Mouse (Mus musculus) midbrain, embryonic 10.5 days (tissue): ENCODE results near the gene Pmp22. TPM values are rescaled to one million over a fixed set of nuclear protein-coding genes. Genes with fewer than 3 reads are reported as not detected.

Experiments used
- DNase-seq: peaks from one replicate; pipeline ENCODE4 v3.0.0-alpha.2; 2017; ENCODE audit warnings: low spot score
- H3K27ac ChIP-seq: fragments of 300-500 bp; sonication (generic); replicated peaks from 2 replicates; pipeline ENCODE4 v1.5.1; 2016; ENCODE audit warnings: mild to moderate bottlenecking
- H3K27me3 ChIP-seq: fragments of 300-500 bp; sonication (generic); 2 replicates; pipeline ENCODE4 v1.6.1; 2016; ENCODE audit warnings: low read depth, mild to moderate bottlenecking; ENCODE audit not compliant: poor library complexity, severe bottlenecking
- H3K36me3 ChIP-seq: fragments of 300-500 bp; sonication (generic); 2 replicates; pipeline ENCODE4 v1.6.1; 2016; ENCODE audit warnings: mild to moderate bottlenecking, moderate library complexity
- H3K4me1 ChIP-seq: fragments of 300-500 bp; sonication (generic); 2 replicates; pipeline ENCODE4 v1.6.1; 2016
- H3K4me3 ChIP-seq: fragments of 300-500 bp; sonication (generic); 2 replicates; pipeline ENCODE4 v1.5.1; 2016; ENCODE audit warnings: mild to moderate bottlenecking, moderate library complexity
- H3K9me3 ChIP-seq: fragments of 300-500 bp; sonication (generic); replicated peaks from 2 replicates; pipeline ENCODE4 v1.6.1; 2016; ENCODE audit warnings: mild to moderate bottlenecking
- WGBS: fragments of 180-500 bp; shearing (Covaris S2); methylation state at CpG from one replicate; pipeline ENCODE4 v1.1.7; 2016; 5-methylcytosine and 5-hydroxymethylcytosine counted together
- polyA plus RNA-seq: library from polyadenylated mRNA; unstranded; fragments of >200 nt; fragmentation: Nextera tagmentation; extraction: Ambion mirVana; gene quantifications from 2 replicates; pipeline ENCODE4 v1.2.1, GENCODE M21; 2016

Pmp22 gene
- polyA plus RNA-seq, result 25.3 and 28.4 TPM in 2 replicates

DNA sequence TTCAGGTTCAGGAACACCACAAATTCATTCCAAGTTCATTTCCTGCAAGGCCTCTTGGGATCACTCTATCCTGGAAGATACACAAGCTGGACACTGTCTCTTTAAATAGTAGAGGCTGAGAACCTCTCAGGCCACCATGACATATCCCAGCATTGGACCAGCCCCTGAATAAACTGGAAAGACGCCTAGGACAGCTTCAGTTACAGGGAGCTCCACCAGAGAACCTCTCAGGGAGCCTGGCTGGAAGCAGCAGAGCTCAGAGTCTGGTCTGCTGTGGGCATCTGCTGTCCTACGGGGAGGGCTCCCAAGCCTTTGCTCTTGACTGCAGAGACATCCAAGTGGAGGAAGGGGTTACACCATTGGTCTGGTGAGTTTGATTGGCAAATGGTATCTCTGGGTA is at the start of gene Pmp22:
Gene Pmp22, plus strand, starts transcription at position 199 of the 400 bp plus-strand sequence.
- no peak within 1 kb of the TSS for H3K27ac ChIP-seq
- 77% methylated on average over 2 of the region's 2 CpGs for WGBS

GRCm38 (mm10) chr11:63084536-63084935 is 44.2 kb upstream of the Pmp22 start:
- H3K4me1 ChIP-seq, result no peaks in the 10 kb centered on the region
- H3K9me3 ChIP-seq, result peaks cover 4% of the 10 kb centered on the region
- no peak overlapping the region for H3K4me3 ChIP-seq
- H3K27ac ChIP-seq, result no peak overlapping the region
- no peaks in the 10 kb centered on the region for H3K36me3 ChIP-seq
- DNase-seq, result no peak
- 78% methylated on average over 3 of the region's 3 CpGs for WGBS
- no peaks in the 10 kb centered on the region for H3K27me3 ChIP-seq

More for the DNA sequence above, at the start of gene Pmp22:
- Histone ChIP-seq H3K27me3 (peaks cover 57% of the 10 kb centered on the region), H3K9me3 (no peaks in the 10 kb centered on the region), H3K4me1 (peaks cover 41% of the 10 kb centered on the region), H3K36me3 (no peaks in the 10 kb centered on the region), H3K4me3 (no peak within 1 kb of the TSS)
- no peak for DNase-seq

DNA sequence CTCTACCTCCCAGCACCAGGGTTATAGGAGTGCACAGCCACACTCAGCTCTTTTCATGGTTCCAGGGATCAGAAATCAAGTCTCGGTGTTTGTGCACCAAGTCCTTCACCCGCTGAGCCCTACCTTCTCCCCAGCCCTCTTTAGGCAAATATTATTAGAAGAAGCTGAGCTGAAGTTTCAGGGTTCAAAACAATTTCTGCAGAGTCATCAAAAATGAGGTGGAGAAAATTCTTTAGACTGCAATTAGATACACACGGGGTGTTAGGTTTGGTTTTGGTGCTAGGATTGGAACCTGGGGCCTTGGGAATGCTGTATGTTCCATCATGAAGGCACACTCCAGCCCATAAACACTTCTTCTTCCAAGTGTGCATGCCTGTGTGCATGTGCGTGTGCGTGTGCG is 40.1 kb upstream of the Pmp22 start:
- DNase-seq, result no peak
- H3K27ac ChIP-seq, result no peak overlapping the region
- no peaks in the 10 kb centered on the region for H3K27me3 ChIP-seq
- H3K9me3 ChIP-seq, result peaks cover 4% of the 10 kb centered on the region
- 0 out of 2 replicates have a peak, but pooled peaks cover 2% of the 10 kb centered on the region for H3K4me1 ChIP-seq
- H3K36me3 ChIP-seq, result no peaks in the 10 kb centered on the region
- WGBS, result 84% methylated on average over 6 of the region's 6 CpGs
- no peak overlapping the region for H3K4me3 ChIP-seq

DNA sequence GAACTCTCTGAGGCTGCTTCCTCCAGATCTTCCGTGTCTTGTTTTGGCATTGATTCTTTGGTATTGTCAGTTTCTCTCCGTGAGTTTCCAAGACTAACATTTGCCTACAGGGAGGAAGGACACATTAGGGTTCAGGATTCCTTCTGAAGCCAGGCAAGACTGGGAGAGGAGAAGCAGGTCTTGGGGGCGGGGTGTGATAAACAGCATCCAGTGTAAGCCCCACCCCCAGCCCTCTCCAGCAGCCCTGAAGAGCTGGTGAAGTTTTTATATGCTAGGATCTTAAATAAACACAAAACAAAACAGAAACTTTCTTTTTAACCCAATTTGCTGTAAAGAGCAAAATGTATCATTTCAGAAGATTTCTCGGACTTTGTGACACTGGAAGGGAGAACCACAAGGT is 38.6 kb upstream of the Pmp22 start:
- Histone ChIP-seq H3K36me3 (no peaks in the 10 kb centered on the region), H3K4me1 (0 out of 2 replicates have a peak, but pooled peaks cover 2% of the 10 kb centered on the region), H3K27me3 (no peaks in the 10 kb centered on the region), H3K9me3 (no peaks in the 10 kb centered on the region), H3K27ac (no peak overlapping the region), H3K4me3 (no peak overlapping the region)
- no peak for DNase-seq
- WGBS, result 59% methylated on average over 4 of the region's 4 CpGs

- no peak overlapping the region for H3K27ac ChIP-seq
- H3K27me3 ChIP-seq, result no peaks in the 10 kb centered on the region
- no peaks in the 10 kb centered on the region for H3K36me3 ChIP-seq
- 0 out of 2 replicates have a peak, but pooled peaks cover 2% of the 10 kb centered on the region for H3K4me1 ChIP-seq
- no peak overlapping the region for H3K4me3 ChIP-seq
- no peaks in the 10 kb centered on the region for H3K9me3 ChIP-seq
- no peak for DNase-seq
- WGBS, result 93% methylated on average over 6 of the region's 6 CpGs
Observed at GRCm38 (mm10) chr11:63090986-63091385, 37.8 kb upstream of the Pmp22 start.

GRCm38 (mm10) chr11:63092271-63092670 is 36.5 kb upstream of the Pmp22 start:
- no peaks in the 10 kb centered on the region for H3K27me3 ChIP-seq
- 0 out of 2 replicates have a peak, but pooled peaks cover 2% of the 10 kb centered on the region for H3K4me1 ChIP-seq
- no peaks in the 10 kb centered on the region for H3K9me3 ChIP-seq
- no peak for DNase-seq
- 71% methylated on average over 5 of the region's 5 CpGs for WGBS
- H3K27ac ChIP-seq, result no peak overlapping the region
- no peak overlapping the region for H3K4me3 ChIP-seq
- no peaks in the 10 kb centered on the region for H3K36me3 ChIP-seq

GRCm38 (mm10) chr11:63093601-63094000 is 35.2 kb upstream of the Pmp22 start:
- Histone ChIP-seq H3K27ac (no peak overlapping the region), H3K36me3 (no peaks in the 10 kb centered on the region), H3K4me1 (0 out of 2 replicates have a peak, but pooled peaks cover 2% of the 10 kb centered on the region), H3K27me3 (no peaks in the 10 kb centered on the region), H3K4me3 (no peak overlapping the region), H3K9me3 (no peaks in the 10 kb centered on the region)
- WGBS, result 82% methylated on average over 5 of the region's 5 CpGs
- DNase-seq, result no peak

- Histone ChIP-seq H3K4me3 (no peak overlapping the region), H3K36me3 (no peaks in the 10 kb centered on the region), H3K4me1 (0 out of 2 replicates have a peak, but pooled peaks cover 2% of the 10 kb centered on the region), H3K27me3 (no peaks in the 10 kb centered on the region), H3K27ac (no peak overlapping the region), H3K9me3 (no peaks in the 10 kb centered on the region)
- 91% methylated on average over 8 of the region's 8 CpGs for WGBS
- no peak for DNase-seq
Observed at GRCm38 (mm10) chr11:63094496-63094895, 34.3 kb upstream of the Pmp22 start.

DNA sequence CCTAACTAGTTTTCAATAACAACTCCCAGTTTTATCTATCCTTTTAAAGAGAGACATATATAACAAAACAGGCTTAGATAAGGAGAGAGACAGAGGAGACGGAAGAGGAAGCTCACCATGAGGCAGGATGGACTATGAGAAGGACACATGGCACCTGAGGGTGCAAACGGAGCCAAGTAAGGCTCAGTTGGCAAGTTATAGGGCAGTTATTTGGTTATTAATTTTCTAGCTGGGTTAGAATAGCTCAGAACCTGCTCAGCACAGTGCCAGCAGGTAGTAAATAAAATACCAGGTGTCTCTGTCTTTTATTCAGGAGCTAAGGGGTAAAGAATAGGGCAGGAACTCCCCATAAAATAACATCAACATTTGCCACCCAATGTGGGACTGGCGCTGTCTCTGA is 30.8 kb upstream of the Pmp22 start:
- Histone ChIP-seq H3K36me3 (no peaks in the 10 kb centered on the region), H3K27ac (no peak overlapping the region), H3K9me3 (no peaks in the 10 kb centered on the region), H3K4me1 (0 out of 2 replicates have a peak, but pooled peaks cover 2% of the 10 kb centered on the region), H3K27me3 (no peaks in the 10 kb centered on the region), H3K4me3 (no peak overlapping the region)
- no peak for DNase-seq
- 86% methylated on average over 3 of the region's 3 CpGs for WGBS

DNA sequence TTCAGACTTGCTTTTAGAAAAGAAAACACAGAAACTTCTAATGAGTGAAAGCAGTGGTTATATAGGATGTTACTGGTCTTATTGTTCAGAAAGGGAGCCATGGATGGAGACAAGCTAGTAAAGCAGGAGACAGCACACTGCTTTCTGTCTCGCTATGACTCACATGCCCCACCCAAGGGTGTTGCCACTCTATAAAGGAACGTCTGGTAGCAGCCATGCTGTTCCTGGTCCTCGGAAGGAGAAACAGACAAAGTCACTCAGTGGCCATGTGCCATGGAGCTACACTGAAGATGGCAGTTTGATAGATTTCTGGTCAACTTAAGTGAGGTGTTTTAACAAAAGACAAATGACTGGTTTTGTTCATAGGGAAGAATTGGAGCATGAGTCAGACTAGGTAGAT is 29.4 kb upstream of the Pmp22 start:
- Histone ChIP-seq H3K4me1 (no peaks in the 10 kb centered on the region), H3K9me3 (no peaks in the 10 kb centered on the region), H3K27me3 (no peaks in the 10 kb centered on the region), H3K4me3 (no peak overlapping the region), H3K36me3 (no peaks in the 10 kb centered on the region), H3K27ac (no peak overlapping the region)
- 88% methylated on average over 3 of the region's 3 CpGs for WGBS
- no peak for DNase-seq

DNA sequence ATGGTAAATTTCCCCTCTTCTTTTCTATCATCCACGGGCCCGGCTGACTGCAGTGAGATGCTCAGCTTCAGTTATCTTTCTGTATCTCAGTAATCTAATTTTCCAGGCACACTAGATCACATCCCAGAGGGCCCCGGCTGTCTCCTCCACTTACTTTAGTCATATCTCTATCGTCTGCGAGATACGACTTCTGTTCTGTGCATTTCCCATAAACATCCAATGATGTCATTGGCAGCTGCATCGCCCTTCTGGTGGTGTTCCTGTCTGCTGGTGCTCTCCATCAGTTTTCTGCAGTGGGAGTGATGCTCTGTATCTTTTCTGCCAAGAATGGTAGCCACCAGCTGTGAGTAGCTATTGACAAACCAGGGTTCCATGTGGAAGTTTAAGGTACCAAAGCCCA is 25.5 kb upstream of the Pmp22 start:
- Histone ChIP-seq H3K9me3 (no peaks in the 10 kb centered on the region), H3K4me3 (no peak overlapping the region), H3K27ac (no peak overlapping the region), H3K27me3 (no peaks in the 10 kb centered on the region), H3K4me1 (no peaks in the 10 kb centered on the region), H3K36me3 (no peaks in the 10 kb centered on the region)
- no peak for DNase-seq
- WGBS, result 93% methylated on average over 7 of the region's 7 CpGs

DNA sequence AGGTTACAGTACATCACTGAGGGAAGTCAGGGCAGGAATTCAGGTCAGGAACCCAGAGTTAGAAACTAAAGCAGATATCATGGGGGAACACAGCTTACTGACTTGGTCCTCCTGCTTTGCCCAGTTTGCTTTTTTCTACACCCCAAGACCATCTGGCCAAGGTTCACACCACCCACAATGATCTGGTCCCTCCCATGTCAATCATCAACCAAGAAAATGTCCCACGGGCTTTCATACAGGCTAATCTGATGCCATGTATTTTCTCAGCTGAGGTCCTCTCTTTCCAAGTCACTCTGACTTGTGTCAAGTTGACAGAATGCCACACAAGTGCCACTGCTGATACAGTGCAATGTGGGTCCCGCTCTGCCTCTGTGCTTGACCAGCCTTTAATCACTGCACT is 24.8 kb upstream of the Pmp22 start:
- 88% methylated on average over 2 of the region's 2 CpGs for WGBS
- no peaks in the 10 kb centered on the region for H3K36me3 ChIP-seq

DNA sequence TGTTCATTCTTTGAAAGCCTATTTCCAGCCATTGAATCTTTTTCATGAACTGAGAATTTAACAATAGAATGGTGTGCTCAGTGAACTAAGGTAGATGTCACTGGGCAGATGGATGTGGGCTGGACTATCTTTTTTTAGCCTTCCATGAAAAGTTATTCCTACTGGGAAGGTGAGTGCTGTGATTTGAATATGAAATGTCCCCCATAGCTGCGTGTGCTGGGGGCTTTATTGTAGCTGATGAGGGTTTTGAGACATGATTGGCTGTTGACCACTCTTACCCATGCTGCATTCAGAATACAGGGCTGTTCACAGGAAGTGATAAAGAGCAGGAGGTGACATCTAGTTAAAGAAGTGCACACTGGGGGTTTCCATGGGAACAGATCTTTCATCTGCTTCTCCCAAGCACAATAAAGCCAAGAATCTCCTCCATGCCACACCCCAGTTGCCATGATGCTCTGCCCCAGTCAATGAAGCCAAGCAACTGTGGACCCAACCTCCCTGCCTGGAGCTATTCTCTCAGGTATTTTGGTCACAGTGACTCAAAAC is 19.5 kb upstream of the Pmp22 start:
- H3K9me3 ChIP-seq, result no peaks in the 10 kb centered on the region

More for the DNA sequence above, 24.8 kb upstream of the Pmp22 start:
- Histone ChIP-seq H3K27me3 (no peaks in the 10 kb centered on the region), H3K9me3 (no peaks in the 10 kb centered on the region), H3K4me1 (no peaks in the 10 kb centered on the region), H3K27ac (no peak overlapping the region), H3K4me3 (no peak overlapping the region)
- no peak for DNase-seq

More for the DNA sequence above, 19.5 kb upstream of the Pmp22 start:
- H3K27me3 ChIP-seq, result no peaks in the 10 kb centered on the region
- H3K36me3 ChIP-seq, result no peaks in the 10 kb centered on the region
- H3K27ac ChIP-seq, result no peak overlapping the region
- H3K4me3 ChIP-seq, result no peak overlapping the region
- 70% methylated on average over 1 of the region's 1 CpGs for WGBS
- no peak for DNase-seq
- H3K4me1 ChIP-seq, result no peaks in the 10 kb centered on the region
